Mouse (Mus musculus) kidney, embryonic 15.5 days (tissue): ENCODE results near the gene Spns2. TPM values are rescaled to one million over a fixed set of nuclear protein-coding genes. Genes with fewer than 3 reads are reported as not detected.

Experiments used
- ATAC-seq: fragments of 200-750 bp; cut with Nextera tagmentation; replicated peaks from 2 replicates; pipeline ENCODE4 v1.8.0; 2017; ENCODE audit warnings: moderate TSS enrichment; ENCODE audit not compliant: low FRiP score
- H3K27ac ChIP-seq: fragments of 300-500 bp; sonication (generic); 2 replicates; pipeline ENCODE4 v1.5.1; 2015; ENCODE audit warnings: mild to moderate bottlenecking, inconsistent platforms
- H3K27me3 ChIP-seq: fragments of 300-500 bp; sonication (generic); 2 replicates; pipeline ENCODE4 v1.6.1; 2015; ENCODE audit warnings: inconsistent platforms
- H3K36me3 ChIP-seq: fragments of 300-500 bp; sonication (generic); 2 replicates; pipeline ENCODE4 v1.6.1; 2015; ENCODE audit warnings: inconsistent platforms
- H3K4me1 ChIP-seq: fragments of 300-500 bp; sonication (generic); 2 replicates; pipeline ENCODE4 v1.6.1; 2015; ENCODE audit warnings: inconsistent platforms
- H3K4me2 ChIP-seq: fragments of 300-500 bp; sonication (generic); 2 replicates; pipeline ENCODE4 v1.6.1; 2015; ENCODE audit warnings: moderate library complexity, mild to moderate bottlenecking, inconsistent platforms
- H3K4me3 ChIP-seq: fragments of 300-500 bp; sonication (generic); replicated peaks from 2 replicates; pipeline ENCODE4 v1.5.1; 2015; ENCODE audit warnings: mild to moderate bottlenecking, inconsistent platforms
- H3K9ac ChIP-seq: fragments of 300-500 bp; sonication (generic); 2 replicates; pipeline ENCODE4 v1.6.1; 2015; ENCODE audit warnings: mild to moderate bottlenecking, inconsistent platforms
- H3K9me3 ChIP-seq: fragments of 300-500 bp; sonication (generic); replicated peaks from 2 replicates; pipeline ENCODE4 v1.6.1; 2016; ENCODE audit warnings: inconsistent platforms
- WGBS: fragments of 180-500 bp; shearing (Covaris S2); methylation state at CpG from one replicate; pipeline ENCODE4 v1.1.7; 2015; ENCODE audit warnings: mixed read lengths; 5-methylcytosine and 5-hydroxymethylcytosine counted together
- polyA plus RNA-seq: library from polyadenylated mRNA; unstranded; fragments of >200 nt; fragmentation: Nextera tagmentation; extraction: Ambion mirVana; gene quantifications from 2 replicates; pipeline ENCODE4 v1.2.1, GENCODE M21; 2015

Gene Spns2
- polyA plus RNA-seq, 1 experiment from 2014 or later = 2.9 TPM

DNA sequence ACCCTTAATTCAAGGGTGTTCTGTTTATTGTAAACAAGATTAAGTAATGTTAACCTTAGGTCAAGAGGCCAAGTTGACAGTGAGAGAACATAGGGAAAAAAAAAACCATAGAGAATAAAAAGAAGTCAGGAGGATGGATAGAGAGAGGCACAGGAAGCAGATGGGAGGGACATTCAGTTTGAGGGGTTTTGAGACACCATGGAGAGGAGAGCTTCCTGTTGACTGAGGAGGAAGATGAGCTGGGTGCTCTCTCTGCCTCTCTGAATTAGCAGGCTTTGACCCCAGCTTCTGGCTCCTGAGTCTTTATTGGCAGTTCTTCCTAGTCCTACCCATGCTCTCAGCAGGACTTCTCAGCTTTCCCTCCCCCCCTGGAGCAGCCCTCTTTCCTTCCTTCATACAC, 64.5 kb downstream of the Spns2 start:
- Histone ChIP-seq H3K27ac (no peak overlapping the region), H3K9me3 (no peaks in the 10 kb centered on the region), H3K27me3 (no peaks in the 10 kb centered on the region), H3K4me3 (no peak overlapping the region), H3K36me3 (no peaks in the 10 kb centered on the region), H3K9ac (no peak overlapping the region), H3K4me2 (no peak overlapping the region), H3K4me1 (0 out of 2 replicates have a peak, but pooled peaks cover 2% of the 10 kb centered on the region)
- ATAC-seq = no peak

DNA sequence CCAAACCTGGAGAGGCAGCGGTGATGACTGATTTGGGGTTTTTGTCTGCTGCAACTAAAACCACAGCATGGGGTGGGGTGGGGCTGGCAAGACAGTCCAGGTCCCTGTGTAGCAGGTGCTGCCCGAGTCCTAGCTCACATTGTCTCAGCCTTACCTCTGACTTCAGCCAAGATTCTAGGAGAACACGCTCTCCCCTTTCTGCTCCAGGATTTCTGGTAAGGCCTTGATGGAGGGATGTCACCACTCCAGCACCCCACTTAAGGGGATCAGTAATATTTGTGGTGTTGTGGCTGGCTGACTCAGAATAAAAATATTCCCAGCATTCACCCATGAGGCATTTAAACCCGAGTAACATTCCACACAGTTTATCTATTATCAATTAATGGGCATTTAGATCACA, 66.0 kb downstream of the Spns2 start:
- ATAC-seq = no peak
- WGBS = 88% methylated on average over 4 of the region's 4 CpGs

DNA sequence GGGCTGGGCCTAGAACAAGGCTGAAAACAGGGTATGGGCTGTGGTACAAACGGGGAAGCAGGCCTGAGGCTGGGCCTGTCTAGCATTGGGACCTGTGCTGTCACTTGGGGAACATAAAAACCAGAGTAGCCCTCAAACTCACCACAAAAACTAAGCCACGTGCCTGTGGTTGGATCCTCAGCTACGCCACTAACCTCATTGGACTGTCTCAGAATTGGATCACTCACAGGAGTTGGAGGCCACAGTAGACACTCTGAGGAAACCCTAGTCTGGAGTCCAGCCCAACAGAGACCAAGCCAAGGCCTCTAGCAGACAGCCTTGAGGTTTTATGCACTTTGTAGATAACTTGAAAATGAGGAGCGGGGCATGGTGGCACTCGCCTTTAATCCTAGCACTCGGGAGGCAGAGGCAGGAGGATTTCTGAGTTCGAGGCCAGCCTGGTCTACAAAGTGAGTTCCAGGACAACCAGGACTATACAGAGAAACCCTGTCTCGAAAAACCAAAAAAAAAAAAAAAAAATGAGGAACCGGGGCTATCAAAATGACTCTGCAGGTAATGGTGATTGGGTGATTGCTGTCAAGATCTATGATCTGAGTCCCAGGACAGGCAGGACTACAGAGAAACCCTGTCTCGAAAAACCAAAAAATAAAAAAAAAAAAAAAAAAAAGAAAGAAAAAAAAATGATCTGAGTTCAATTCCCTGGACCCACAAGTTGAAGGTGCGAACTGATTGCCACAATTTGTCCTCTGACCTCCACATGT, 68.0 kb downstream of the Spns2 start:
- Histone ChIP-seq H3K36me3 (no peaks in the 10 kb centered on the region), H3K4me3 (no peak overlapping the region), H3K4me2 (no peak overlapping the region), H3K27ac (no peak overlapping the region), H3K9me3 (no peaks in the 10 kb centered on the region), H3K27me3 (no peaks in the 10 kb centered on the region), H3K4me1 (peaks cover 17% of the 10 kb centered on the region), H3K9ac (no peak overlapping the region)
- WGBS = 90% methylated on average over 11 of the region's 11 CpGs
- ATAC-seq = no peak

More for the DNA sequence above, 66.0 kb downstream of the Spns2 start:
- Histone ChIP-seq H3K9me3 (no peaks in the 10 kb centered on the region), H3K9ac (no peak overlapping the region), H3K4me2 (no peak overlapping the region), H3K4me3 (no peak overlapping the region), H3K27ac (no peak overlapping the region), H3K27me3 (no peaks in the 10 kb centered on the region), H3K36me3 (no peaks in the 10 kb centered on the region), H3K4me1 (peaks cover 1% of the 10 kb centered on the region)

- no peak overlapping the region for H3K27ac ChIP-seq
- peaks cover 17% of the 10 kb centered on the region for H3K4me1 ChIP-seq
- H3K9me3 ChIP-seq = no peaks in the 10 kb centered on the region
- no peak for ATAC-seq
- H3K4me2 ChIP-seq = no peak overlapping the region
- H3K36me3 ChIP-seq = no peaks in the 10 kb centered on the region
- H3K4me3 ChIP-seq = no peak overlapping the region
- no peaks in the 10 kb centered on the region for H3K27me3 ChIP-seq
- WGBS = 86% methylated on average over 6 of the region's 6 CpGs
- no peak overlapping the region for H3K9ac ChIP-seq
Observed at GRCm38 (mm10) chr11:72420460-72421122, 69.1 kb downstream of the Spns2 start.

DNA sequence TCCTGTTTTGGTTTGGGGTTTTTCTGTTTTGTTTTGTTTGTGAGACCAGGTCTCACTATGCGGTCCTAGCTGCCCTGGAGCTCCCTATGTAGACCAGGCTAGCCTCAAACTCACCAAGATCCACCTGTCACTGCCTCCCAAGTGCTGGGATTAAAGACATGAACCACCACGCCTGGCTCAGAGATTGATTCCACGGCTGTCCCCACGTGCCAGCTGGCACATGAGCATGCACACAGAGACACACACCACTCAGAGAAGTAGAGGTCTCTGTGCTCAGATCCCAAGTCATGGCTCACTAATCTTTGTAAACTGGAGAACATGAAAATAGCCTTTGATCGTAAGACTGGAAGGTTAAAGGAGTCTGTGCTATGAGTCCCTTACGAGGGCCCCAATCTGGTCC, 70.7 kb downstream of the Spns2 start:
- WGBS = 61% methylated on average over 6 of the region's 6 CpGs
- no peak for ATAC-seq
- Histone ChIP-seq H3K9ac (no peak overlapping the region), H3K4me2 (no peak overlapping the region), H3K27ac (peak overlapping the region; percentile 56; the same call in 1 of the 2 replicates), H3K9me3 (no peaks in the 10 kb centered on the region), H3K36me3 (no peaks in the 10 kb centered on the region), H3K27me3 (no peaks in the 10 kb centered on the region; the same call in 1 of the 2 replicates), H3K4me3 (no peak overlapping the region), H3K4me1 (peaks cover 31% of the 10 kb centered on the region)

DNA sequence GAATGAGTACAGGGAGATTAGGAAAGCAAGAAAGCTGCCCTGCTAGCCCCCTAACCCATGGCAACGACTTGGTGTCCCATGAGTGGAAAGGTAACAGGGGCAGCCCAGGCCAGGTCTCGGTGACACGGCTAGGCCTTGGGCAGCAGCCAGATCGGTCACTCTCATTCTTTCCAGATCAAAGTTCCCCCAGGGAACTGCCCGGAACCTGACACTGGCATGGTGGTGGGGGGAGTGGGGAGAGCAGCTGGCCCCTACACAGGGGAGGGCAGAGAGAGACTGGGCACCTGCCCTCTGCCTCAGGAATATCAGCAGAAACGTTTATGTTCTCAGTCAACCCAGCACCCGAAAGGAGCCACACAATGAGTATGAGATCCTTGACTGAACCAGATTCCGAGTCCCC, 71.5 kb downstream of the Spns2 start:
- H3K27me3 ChIP-seq = no peaks in the 10 kb centered on the region; the same call in 1 of the 2 replicates
- ATAC-seq = no peak
- H3K9ac ChIP-seq = no peak overlapping the region
- peaks cover 39% of the 10 kb centered on the region for H3K4me1 ChIP-seq
- no peaks in the 10 kb centered on the region for H3K36me3 ChIP-seq
- peak overlapping the region; percentile 56 for H3K27ac ChIP-seq
- H3K4me2 ChIP-seq = no peak overlapping the region
- H3K9me3 ChIP-seq = no peaks in the 10 kb centered on the region
- WGBS = 34% methylated on average over 8 of the region's 8 CpGs
- no peak overlapping the region for H3K4me3 ChIP-seq

GRCm38 (mm10) chr11:72417376-72417775, 72.3 kb downstream of the Spns2 start:
- H3K9ac ChIP-seq = no peak overlapping the region
- no peak overlapping the region for H3K4me3 ChIP-seq
- no peak overlapping the region for H3K27ac ChIP-seq
- peaks cover 47% of the 10 kb centered on the region for H3K4me1 ChIP-seq
- no peak for ATAC-seq
- H3K27me3 ChIP-seq = no peaks in the 10 kb centered on the region; the same call in 1 of the 2 replicates
- H3K9me3 ChIP-seq = no peaks in the 10 kb centered on the region
- H3K4me2 ChIP-seq = no peak overlapping the region
- WGBS = 15% methylated on average over 4 of the region's 4 CpGs
- H3K36me3 ChIP-seq = no peaks in the 10 kb centered on the region

DNA sequence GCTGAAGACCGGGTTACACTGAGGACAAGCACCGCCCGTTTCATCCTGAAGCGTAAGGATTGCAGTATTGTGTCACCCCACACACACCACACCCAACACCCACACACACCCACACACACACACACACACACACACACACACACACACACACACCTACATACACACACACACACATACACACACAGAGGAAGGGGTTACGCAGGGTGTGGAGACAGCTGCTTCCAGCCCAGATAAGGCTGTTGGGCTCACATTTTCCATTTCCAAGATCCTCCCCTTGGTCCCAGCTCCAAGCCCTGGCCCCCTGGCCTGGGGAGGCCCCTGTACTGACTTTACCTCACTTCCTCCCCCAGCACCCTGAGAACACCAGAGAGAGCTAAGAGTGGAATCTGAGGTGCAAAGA, 73.0 kb downstream of the Spns2 start:
- whole genome bisulfite sequencing = 81% methylated on average over 5 of the region's 5 CpGs

GRCm38 (mm10) chr11:72415155-72415554, 74.5 kb downstream of the Spns2 start:
- H3K4me2 ChIP-seq = no peak overlapping the region
- peaks cover 69% of the 10 kb centered on the region for H3K4me1 ChIP-seq
- no peaks in the 10 kb centered on the region for H3K9me3 ChIP-seq
- H3K27me3 ChIP-seq = no peaks in the 10 kb centered on the region; the same call in 1 of the 2 replicates
- H3K9ac ChIP-seq = no peak overlapping the region
- no peak overlapping the region for H3K4me3 ChIP-seq
- no peak overlapping the region for H3K27ac ChIP-seq
- H3K36me3 ChIP-seq = no peaks in the 10 kb centered on the region
- ATAC-seq = no peak
- 62% methylated on average over 8 of the region's 8 CpGs for WGBS

More for the DNA sequence above, 73.0 kb downstream of the Spns2 start:
- Histone ChIP-seq H3K27me3 (no peaks in the 10 kb centered on the region; the same call in 1 of the 2 replicates), H3K4me1 (peaks cover 54% of the 10 kb centered on the region), H3K4me3 (no peak overlapping the region), H3K4me2 (no peak overlapping the region), H3K9ac (no peak overlapping the region), H3K36me3 (no peaks in the 10 kb centered on the region), H3K9me3 (no peaks in the 10 kb centered on the region), H3K27ac (no peak overlapping the region)
- no peak for ATAC-seq

GRCm38 (mm10) chr11:72413601-72414190, 76.0 kb downstream of the Spns2 start:
- H3K9me3 ChIP-seq = no peaks in the 10 kb centered on the region
- no peak overlapping the region for H3K4me3 ChIP-seq
- H3K27me3 ChIP-seq = peaks cover 3% of the 10 kb centered on the region; the same call in 1 of the 2 replicates
- ATAC-seq = no peak; the same call in 1 of the 2 replicates
- H3K4me1 ChIP-seq = peaks cover 82% of the 10 kb centered on the region
- WGBS = 53% methylated on average over 5 of the region's 5 CpGs
- H3K36me3 ChIP-seq = no peaks in the 10 kb centered on the region
- H3K27ac ChIP-seq = peak overlapping the region; percentile 39
- no peak overlapping the region for H3K4me2 ChIP-seq
- 0 out of 2 replicates have a peak overlapping the region, but pooled peaks have one; percentile 2 for H3K9ac ChIP-seq

DNA sequence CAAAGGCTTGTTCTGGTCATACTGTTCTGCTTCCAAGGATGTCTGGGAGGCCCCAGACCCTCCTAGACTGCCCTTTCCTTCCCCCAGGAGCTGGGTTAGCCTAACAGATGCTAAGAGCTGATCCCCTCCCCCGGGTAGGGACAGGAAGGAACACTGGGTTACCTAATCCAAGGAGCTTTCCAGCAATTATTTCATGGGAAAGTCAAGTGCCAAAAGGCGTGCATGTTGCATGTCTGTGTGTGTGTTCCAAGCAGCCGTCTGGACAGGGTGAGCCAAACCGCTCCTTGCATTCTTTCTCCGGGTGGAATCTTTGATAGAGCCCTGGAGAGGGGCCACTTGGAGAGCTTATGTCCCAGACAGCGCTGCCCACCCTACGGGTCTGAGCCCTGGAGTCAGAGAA, 76.7 kb downstream of the Spns2 start:
- peaks cover 3% of the 10 kb centered on the region; the same call in 1 of the 2 replicates for H3K27me3 ChIP-seq
- H3K36me3 ChIP-seq = no peaks in the 10 kb centered on the region
- H3K27ac ChIP-seq = no peak overlapping the region
- ATAC-seq = no peak
- H3K4me3 ChIP-seq = no peak overlapping the region
- H3K9ac ChIP-seq = no peak overlapping the region
- WGBS = 79% methylated on average over 7 of the region's 7 CpGs
- no peak overlapping the region for H3K4me2 ChIP-seq
- H3K9me3 ChIP-seq = no peaks in the 10 kb centered on the region
- H3K4me1 ChIP-seq = peaks cover 82% of the 10 kb centered on the region

- peak overlapping the region; percentile 97 for H3K27ac ChIP-seq
- H3K36me3 ChIP-seq = no peaks in the 10 kb centered on the region
- H3K4me2 ChIP-seq = peak overlapping the region; percentile 97
- ATAC-seq = peak; percentile 30
- H3K4me3 ChIP-seq = peak overlapping the region; percentile 88
- H3K9ac ChIP-seq = peak overlapping the region; percentile 11; the same call in 1 of the 2 replicates
- H3K27me3 ChIP-seq = peaks cover 3% of the 10 kb centered on the region; the same call in 1 of the 2 replicates
- peaks cover 83% of the 10 kb centered on the region for H3K4me1 ChIP-seq
- WGBS = 15% methylated on average over 9 of the region's 9 CpGs
- no peaks in the 10 kb centered on the region for H3K9me3 ChIP-seq
Observed at GRCm38 (mm10) chr11:72411945-72412344, 77.8 kb downstream of the Spns2 start.
